Mouse (Mus musculus) small intestine, adult 2 months (tissue): Measurements from ENCODE around the gene Ptprm.

Experiments used
- CTCF ChIP-seq: fragments of 200-500 bp; IDR thresholded peaks from 2 replicates; pipeline ENCODE4 v1.5.1; 2012; ENCODE audit warnings: low read depth, mild to moderate bottlenecking, control low read depth, inconsistent platforms, low read length, moderate library complexity, mixed read lengths; ENCODE audit not compliant: insufficient replicate concordance, insufficient read length; ENCODE audit errors: extremely low read depth
- POLR2A ChIP-seq: fragments of 200-500 bp; IDR thresholded peaks from 2 replicates; pipeline ENCODE4 v1.6.1; 2012; ENCODE audit warnings: low read depth, mild to moderate bottlenecking, control low read depth, inconsistent platforms, low read length, moderate library complexity

GRCm38 (mm10) chr17:67268475-67269080 lies 85.7 kb downstream of the Ptprm start:
- no peak for TF ChIP-seq POLR2A
- no peak for TF ChIP-seq CTCF
